Mouse (Mus musculus) ES-E14 (cell line): Measurements from ENCODE around the gene 4930544G11Rik. TPM values are rescaled to one million over a fixed set of nuclear protein-coding genes. Genes with fewer than 3 reads are reported as not detected.

Source experiments
- DNase-seq: peaks from one replicate; pipeline ENCODE4 v3.0.0-alpha.2; 2013; ENCODE audit warnings: low read depth, low spot score
- H3K27ac ChIP-seq: 2 replicates; pipeline ENCODE4 v1.5.1; 2012; ENCODE audit warnings: low read depth, mild to moderate bottlenecking, low read length, moderate library complexity, mixed read lengths; ENCODE audit not compliant: poor library complexity, insufficient read depth, severe bottlenecking
- H3K36me3 ChIP-seq: 2 replicates; pipeline ENCODE4 v1.6.1; 2012; ENCODE audit warnings: mild to moderate bottlenecking, low read length, moderate library complexity, mixed read lengths; ENCODE audit not compliant: control insufficient read depth, poor library complexity, insufficient read depth, severe bottlenecking
- H3K4me1 ChIP-seq, 2 experiments: fragments of 150-350 bp in 1 of 2; sonication (generic) in 1 of 2; 2 replicates each; pipeline ENCODE4 v1.6.1; 2012; ENCODE audit warnings: low read length in 2 of 2, mild to moderate bottlenecking in 1 of 2, mixed read lengths in 1 of 2; ENCODE audit not compliant: control insufficient read depth in 2 of 2, insufficient read depth in 2 of 2, poor library complexity in 1 of 2
- H3K4me3 ChIP-seq, 2 experiments: fragments of 150-350 bp in 1 of 2; sonication (generic) in 1 of 2; 2 replicates each; pipeline ENCODE4 v1.5.1; 2012; ENCODE audit warnings: low read length in 2 of 2, low read depth in 1 of 2, mild to moderate bottlenecking in 1 of 2, mixed read lengths in 1 of 2; ENCODE audit not compliant: insufficient read depth in 1 of 2, poor library complexity in 1 of 2, severe bottlenecking in 1 of 2
- H3K9ac ChIP-seq: 2 replicates; pipeline ENCODE4 v1.6.1; 2012; ENCODE audit warnings: low read depth, mild to moderate bottlenecking, low read length, mixed read lengths; ENCODE audit not compliant: poor library complexity, insufficient read depth, severe bottlenecking
- H3K9me3 ChIP-seq: fragments of 150-350 bp; sonication (generic); 2 replicates; pipeline ENCODE4 v1.6.1; 2012; ENCODE audit warnings: low read depth, mild to moderate bottlenecking, low read length; ENCODE audit not compliant: control insufficient read depth, insufficient read depth
- CHD2 ChIP-seq: IDR thresholded peaks from 2 replicates; pipeline ENCODE4 v1.6.1; 2014; ENCODE audit warnings: mild to moderate bottlenecking, low read depth, low read length, inconsistent platforms
- HCFC1 ChIP-seq: IDR thresholded peaks from 2 replicates; pipeline ENCODE4 v1.6.1; 2012; ENCODE audit warnings: low read length, inconsistent platforms, borderline replicate concordance; ENCODE audit not compliant: insufficient read depth
- MAFK ChIP-seq: IDR thresholded peaks from 2 replicates; pipeline ENCODE4 v1.6.1; 2014; ENCODE audit warnings: mild to moderate bottlenecking, low read depth, low read length, inconsistent platforms; ENCODE audit not compliant: insufficient read depth
- ZC3H11A ChIP-seq: IDR thresholded peaks from 2 replicates; pipeline ENCODE4 v1.6.1; 2012; ENCODE audit warnings: low read depth, mild to moderate bottlenecking, inconsistent platforms, low read length, borderline replicate concordance
- ZNF384 ChIP-seq: IDR thresholded peaks from 2 replicates; pipeline ENCODE4 v1.6.1; 2012; ENCODE audit warnings: low read depth, low read length, inconsistent platforms
- in situ Hi-C, 2 experiments: fragments of 600-800 bp; cut with MboI; formaldehyde crosslinking; loops; one replicate each; pipeline ENCODE4 v1.15.1; 2025; ENCODE audit warnings: low sequenced_read_pairs in 2 of 2, inconsistent platforms in 1 of 2; ENCODE audit not compliant: unreplicated experiment in 2 of 2
- total RNA-seq: library from RNA; depleted of rRNA; stranded (reverse); fragments of 300-350 nt; gene quantifications from 2 replicates; pipeline ENCODE4 v1.2.3, GENCODE M21; 2012

Gene 4930544G11Rik
- total RNA-seq, 1 experiment = not detected

DNA sequence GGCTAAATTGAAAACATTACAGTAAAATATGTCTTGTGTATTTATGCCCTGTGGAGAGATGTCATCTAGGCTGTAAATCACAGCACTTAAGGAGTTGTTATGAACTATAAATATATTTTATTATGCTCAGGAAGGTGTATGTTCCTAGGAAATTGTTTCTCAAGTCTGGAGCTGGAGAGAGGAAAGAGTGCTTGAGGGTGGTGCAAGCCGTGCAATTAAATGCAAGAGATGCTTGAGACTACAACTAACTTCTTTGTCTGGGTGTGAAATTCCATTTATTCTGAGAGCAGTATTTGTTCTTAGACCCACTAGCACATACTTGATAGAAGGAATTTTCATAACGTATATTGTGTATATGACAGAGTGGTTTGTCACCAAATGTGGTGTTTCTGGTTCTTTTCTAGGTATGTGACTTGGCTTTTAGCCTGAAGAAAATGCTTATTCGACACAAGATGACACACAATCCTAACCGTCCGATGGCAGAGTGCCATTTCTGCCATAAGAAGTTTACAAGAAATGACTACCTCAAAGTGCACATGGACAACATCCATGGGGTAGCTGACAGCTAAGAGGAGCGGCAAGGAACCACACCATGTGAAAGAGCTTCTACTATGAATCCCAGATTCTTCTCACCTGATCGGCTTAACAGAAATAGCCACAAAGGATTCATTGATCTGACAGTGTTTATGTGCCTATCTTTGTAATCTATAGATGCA lies 16.7 kb upstream of the 4930544G11Rik start:
- TF ChIP-seq ZC3H11A (no peak), ZNF384 (no peak), CHD2 (no peak), HCFC1 (no peak), MAFK (no peak)
- no peak for DNase-seq

GRCm38 (mm10) chr6:65950492-65950891 lies 1.9 kb upstream of the 4930544G11Rik start:
- Histone ChIP-seq H3K27ac (no peak overlapping the region), H3K4me1 (no peaks in the 10 kb centered on the region), H3K9me3 (no peaks in the 10 kb centered on the region), H3K9ac (no peak overlapping the region), H3K4me3 (no peak overlapping the region), H3K36me3 (no peaks in the 10 kb centered on the region)
- in situ Hi-C loops = no loop called here
- TF ChIP-seq CHD2 = no peak
- no peak for TF ChIP-seq ZC3H11A
- no peak for TF ChIP-seq HCFC1
- TF ChIP-seq MAFK = no peak
- no peak for DNase-seq

More for the DNA sequence above, 16.7 kb upstream of the 4930544G11Rik start:
- Histone ChIP-seq H3K4me3 (no peak overlapping the region), H3K9ac (no peak overlapping the region), H3K27ac (no peak overlapping the region), H3K4me1 (peaks cover 2% of the 10 kb centered on the region in 2 experiments; a peak in 1 of 4 replicates), H3K36me3 (peaks cover 7% of the 10 kb centered on the region), H3K9me3 (no peaks in the 10 kb centered on the region)
- in situ Hi-C loops = no loop called here

GRCm38 (mm10) chr6:65969386-65970111 lies 17.1 kb downstream of the 4930544G11Rik start:
- Histone ChIP-seq H3K4me1 (no peaks in the 10 kb centered on the region), H3K36me3 (no peaks in the 10 kb centered on the region), H3K27ac (no peak overlapping the region), H3K9me3 (no peaks in the 10 kb centered on the region), H3K9ac (no peak overlapping the region), H3K4me3 (no peak overlapping the region)
- in situ Hi-C loops = no loop called here
- no peak for DNase-seq
- no peak for TF ChIP-seq ZC3H11A
- TF ChIP-seq MAFK = no peak
- no peak for TF ChIP-seq ZNF384
- no peak for TF ChIP-seq CHD2
- no peak for TF ChIP-seq HCFC1

DNA sequence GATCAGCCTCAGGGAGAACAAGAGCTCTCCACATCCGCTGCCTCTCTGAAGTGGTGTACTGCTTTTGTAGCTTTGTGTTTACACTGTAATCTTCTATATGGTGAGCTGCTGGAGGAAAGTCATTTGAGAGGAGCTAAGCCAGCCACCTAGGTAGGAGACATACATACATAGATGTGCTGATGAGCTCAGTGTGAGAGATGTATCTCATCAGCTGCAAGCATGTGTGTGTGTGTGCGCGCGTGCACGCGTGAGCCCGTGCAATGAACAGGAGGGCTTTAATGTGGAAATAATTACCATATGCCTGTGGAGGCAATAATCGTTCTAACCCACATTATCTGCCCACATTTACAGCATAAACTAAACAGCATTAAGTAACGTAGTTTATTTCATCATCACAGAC lies 18.0 kb downstream of the 4930544G11Rik start:
- TF ChIP-seq CHD2 (no peak), ZNF384 (no peak), ZC3H11A (no peak), HCFC1 (no peak), MAFK (no peak)
- no peak overlapping the region for H3K4me3 ChIP-seq
- H3K4me1 ChIP-seq = no peaks in the 10 kb centered on the region
- H3K9me3 ChIP-seq = no peaks in the 10 kb centered on the region
- H3K27ac ChIP-seq = no peak overlapping the region
- in situ Hi-C loops = no loop called here
- no peak overlapping the region for H3K9ac ChIP-seq
- no peaks in the 10 kb centered on the region for H3K36me3 ChIP-seq
- no peak for DNase-seq
